8 mouse cellular contexts compared by ENCODE assay signal in the genomic region with DNA sequence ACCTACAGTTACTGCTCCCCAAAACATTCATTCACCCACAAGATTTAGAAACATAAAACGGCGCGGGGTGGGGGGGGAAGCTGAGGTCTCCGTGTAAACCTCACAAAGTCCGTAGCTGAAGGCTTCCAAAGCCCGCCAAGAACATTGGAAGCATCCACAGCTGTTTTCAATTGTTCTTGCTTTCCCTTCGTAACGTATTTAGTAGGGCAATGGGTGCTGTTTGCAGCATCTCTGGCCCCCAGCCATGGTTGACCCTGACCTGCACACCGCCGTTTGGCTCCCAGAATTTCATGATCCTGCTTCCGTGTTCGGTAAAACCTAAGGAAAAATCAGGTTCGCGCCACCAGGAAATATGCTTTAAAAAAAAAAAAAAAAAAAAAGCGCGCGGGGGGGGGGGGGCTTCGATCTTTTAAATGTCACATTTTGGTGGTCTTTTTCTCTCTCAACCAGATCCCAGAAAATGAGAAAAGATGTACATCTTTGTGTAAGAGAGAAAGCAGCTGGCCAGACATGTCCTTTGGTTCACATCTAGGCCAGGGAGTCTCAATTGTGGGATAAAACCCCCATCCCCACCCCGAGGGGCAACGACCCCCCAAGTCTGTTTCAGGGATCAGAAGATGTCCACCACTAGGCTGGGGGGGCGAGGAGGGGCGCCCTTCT. TPM values are rescaled to one million over a fixed set of nuclear protein-coding genes. Genes with fewer than 3 reads are reported as not detected.
A peak's percentile ranks its signal among the peaks of the same experiment; 100 is the strongest.
DNase-seq lines count a peak whose midpoint lies in the region; ATAC-seq and TF ChIP-seq lines count a peak whose summit lies in the region.

No protein-coding gene starts in this region.

- no peaks in the 10 kb centered on the region for H3K36me3 ChIP-seq in embryonic facial prominence, embryonic 15.5 days
- H3K36me3 ChIP-seq in hindbrain, postnatal 0 days (ENCODE audit: insufficient read depth, low read length) = no peaks in the 10 kb centered on the region
- H3K36me3 ChIP-seq in midbrain, embryonic 13.5 days = no peaks in the 10 kb centered on the region

- 0 out of 2 replicates have a peak, but pooled peaks cover 8% of the 10 kb centered on the region for H3K9me3 ChIP-seq in embryonic facial prominence, embryonic 15.5 days (replicated peaks)
- 0 out of 2 replicates have a peak, but pooled peaks cover 4% of the 10 kb centered on the region for H3K9me3 ChIP-seq in hindbrain, postnatal 0 days (ENCODE audit: low read length)
- peaks cover 13% of the 10 kb centered on the region; the same call in 1 of the 2 replicates for H3K9me3 ChIP-seq in midbrain, embryonic 13.5 days

- no peak for TF ChIP-seq CTCF in hindbrain, postnatal 0 days (IDR thresholded peaks at IDR 0.05; ENCODE audit: low read depth)

- H3K27me3 ChIP-seq in embryonic facial prominence, embryonic 15.5 days = no peaks in the 10 kb centered on the region
- H3K27me3 ChIP-seq in hindbrain, postnatal 0 days (ENCODE audit: insufficient read depth, low read length) = no peaks in the 10 kb centered on the region
- H3K27me3 ChIP-seq in midbrain, embryonic 13.5 days = no peaks in the 10 kb centered on the region

- H3K27ac ChIP-seq in embryonic facial prominence, embryonic 15.5 days (replicated peaks) = peak overlapping the region; percentile 61
- peak overlapping the region; percentile 80 for H3K27ac ChIP-seq in hindbrain, postnatal 0 days
- peak overlapping the region; percentile 87 for H3K27ac ChIP-seq in midbrain, embryonic 13.5 days

- DNase-seq in cerebellum, adult 11-12 months = peak; percentile 47
- DNase-seq in adipocyte (ENCODE audit: low spot score) = peak; percentile 66
- no peak for DNase-seq in hindbrain, postnatal 0 days (ENCODE audit: low spot score)
- DNase-seq in ovary, postnatal 10 days (ENCODE audit: low spot score) = no peak

- no peak for ATAC-seq in cerebellum, adult (ENCODE audit: insufficient number of reproducible peaks, low FRiP score, low TSS enrichment)
- no peak for ATAC-seq in embryonic facial prominence, embryonic 15.5 days (ENCODE audit: insufficient number of reproducible peaks, low FRiP score, low TSS enrichment, low read depth)
- no peak for ATAC-seq in hindbrain, postnatal 0 days
- ATAC-seq in midbrain, embryonic 13.5 days = no peak
- ATAC-seq in activated CD4-positive, CD25-positive, alpha-beta regulatory T cell, adult 4 months = no peak

- H3K4me2 ChIP-seq in embryonic facial prominence, embryonic 15.5 days (replicated peaks) = peak overlapping the region; percentile 69
- H3K4me2 ChIP-seq in hindbrain, postnatal 0 days (ENCODE audit: low read depth, low read length) = peak overlapping the region; percentile 65
- peak overlapping the region; percentile 67 for H3K4me2 ChIP-seq in midbrain, embryonic 13.5 days (replicated peaks)

- peak overlapping the region; percentile 51 for H3K4me3 ChIP-seq in embryonic facial prominence, embryonic 15.5 days (replicated peaks)
- peak overlapping the region; percentile 45 for H3K4me3 ChIP-seq in hindbrain, postnatal 0 days (ENCODE audit: low read length)
- peak overlapping the region; percentile 57 for H3K4me3 ChIP-seq in midbrain, embryonic 13.5 days (replicated peaks)

- H3K9ac ChIP-seq in embryonic facial prominence, embryonic 15.5 days = peak overlapping the region; percentile 40
- H3K9ac ChIP-seq in hindbrain, postnatal 0 days (replicated peaks; ENCODE audit: low read length) = peak overlapping the region; percentile 62
- H3K9ac ChIP-seq in midbrain, embryonic 13.5 days (replicated peaks) = peak overlapping the region; percentile 76

- WGBS in embryonic facial prominence, embryonic 15.5 days = 41% methylated on average over 22 of the region's 22 CpGs
- 51% methylated on average over 22 of the region's 22 CpGs for WGBS in hindbrain, postnatal 0 days
- WGBS in midbrain, embryonic 13.5 days = 49% methylated on average over 22 of the region's 22 CpGs

- peaks cover 2% of the 10 kb centered on the region; the same call in 1 of the 2 replicates for H3K4me1 ChIP-seq in embryonic facial prominence, embryonic 15.5 days
- no peaks in the 10 kb centered on the region for H3K4me1 ChIP-seq in hindbrain, postnatal 0 days (ENCODE audit: insufficient read depth, low read length)
- H3K4me1 ChIP-seq in midbrain, embryonic 13.5 days (replicated peaks) = peaks cover 20% of the 10 kb centered on the region

RNA-seq across cellular contexts. Expression of a gene that starts 0.8 kb away (rescaled TPM):
- 72.1 and 72.9 TPM in 2 replicates for polyA plus RNA-seq in embryonic facial prominence, embryonic 15.5 days (2015; fragmentation: Nextera tagmentation; extraction: Ambion mirVana)
- total RNA-seq in hindbrain, postnatal 0 days (2014; rRNA removed) = 25.5 and 29.7 TPM in 2 replicates
- 46.2 and 51.3 TPM in 2 replicates for polyA plus RNA-seq in hindbrain, postnatal 0 days (2015; fragmentation: Nextera tagmentation; extraction: Ambion mirVana)
- 61.6 and 68.2 TPM in 2 replicates for polyA plus RNA-seq in midbrain, embryonic 13.5 days (2015; fragmentation: Nextera tagmentation; extraction: Ambion mirVana)
- polyA plus RNA-seq in activated CD4-positive, CD25-positive, alpha-beta regulatory T cell, adult 4 months (2017; shearing (Covaris generic)) = under 1 TPM in 1 of 2 experiments, not detected in 1; 0.54 TPM

RNA-seq across cellular contexts. Expression of a gene that starts 0.9 kb away (rescaled TPM):
- polyA plus RNA-seq in embryonic facial prominence, embryonic 15.5 days (2015; fragmentation: Nextera tagmentation; extraction: Ambion mirVana) = 8.9 and 10.0 TPM in 2 replicates
- 58.1 and 59.6 TPM in 2 replicates for total RNA-seq in hindbrain, postnatal 0 days (2014; rRNA removed)
- 3.9 and 4.0 TPM in 2 replicates for polyA plus RNA-seq in hindbrain, postnatal 0 days (2015; fragmentation: Nextera tagmentation; extraction: Ambion mirVana)
- polyA plus RNA-seq in midbrain, embryonic 13.5 days (2015; fragmentation: Nextera tagmentation; extraction: Ambion mirVana) = 7.3 and 10.0 TPM in 2 replicates
- under 1 TPM in 1 of 2 experiments, not detected in 1; 0.08 TPM for polyA plus RNA-seq in activated CD4-positive, CD25-positive, alpha-beta regulatory T cell, adult 4 months (2017; shearing (Covaris generic))

Comparison
In these comparisons a context has a peak if more than half of its experiments do, and no peak if none do; other contexts are left out.
1. DNase-seq: peak in cerebellum, adult 11-12 months (single experiment) and adipocyte (single experiment); none in hindbrain, postnatal 0 days (single experiment) and ovary, postnatal 10 days (single experiment).
2. RNA of a gene that starts 0.8 kb away (polyA plus RNA-seq): 72.1 to 72.9 TPM in embryonic facial prominence, embryonic 15.5 days, 61.6 to 68.2 TPM in midbrain, embryonic 13.5 days and 46.2 to 51.3 TPM in hindbrain, postnatal 0 days; 0.54 TPM in activated CD4-positive, CD25-positive, alpha-beta regulatory T cell, adult 4 months; every median in the first group is over 10 times any median in the second.
3. Peak in every context shown above with its lines, with median percentiles within 50 percentile points of each other: H3K27ac ChIP-seq, H3K4me2 ChIP-seq, H3K4me3 ChIP-seq and H3K9ac ChIP-seq.